ENCODE assay signal across 8 mouse cellular contexts in the genomic region with DNA sequence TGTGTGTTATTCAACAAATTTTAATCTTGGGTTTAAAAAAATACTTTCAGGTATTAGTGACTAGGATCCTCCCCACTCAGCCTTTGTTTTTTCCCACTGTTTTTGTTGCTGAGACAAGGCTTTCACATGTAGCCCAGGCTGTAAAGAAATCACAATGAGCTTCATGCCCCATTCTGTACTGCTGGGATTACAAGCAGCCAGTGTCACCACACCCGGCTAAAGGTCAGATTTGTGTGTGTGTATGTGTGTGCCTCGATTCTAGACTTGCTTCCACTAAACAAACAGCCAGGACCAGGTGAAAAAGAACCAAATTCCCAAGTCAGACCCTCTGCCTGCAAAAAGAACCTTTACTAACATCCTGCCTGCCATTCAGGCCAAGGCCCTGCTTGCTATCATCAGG. TPM values are rescaled to one million over a fixed set of nuclear protein-coding genes. Genes with fewer than 3 reads are reported as not detected.
DNase-seq lines count a peak whose midpoint lies in the region; ATAC-seq lines count a peak whose summit lies in the region.

No protein-coding gene starts in this region.

- H3K9me3 ChIP-seq in kidney, embryonic 15.5 days (replicated peaks): no peaks in the 10 kb centered on the region
- no peaks in the 10 kb centered on the region for H3K9me3 ChIP-seq in embryonic facial prominence, embryonic 12.5 days
- H3K9me3 ChIP-seq in neural tube, embryonic 13.5 days: no peaks in the 10 kb centered on the region

- WGBS in kidney, embryonic 15.5 days: 47% methylated on average over 2 of the region's 2 CpGs
- WGBS in embryonic facial prominence, embryonic 12.5 days: 63% methylated on average over 2 of the region's 2 CpGs
- 27% methylated on average over 2 of the region's 2 CpGs for WGBS in large intestine, adult 2 months
- WGBS in neural tube, embryonic 13.5 days: 60% methylated on average over 2 of the region's 2 CpGs

- no peak for ATAC-seq in kidney, embryonic 15.5 days (replicated peaks; ENCODE audit: low FRiP score)
- ATAC-seq in embryonic facial prominence, embryonic 12.5 days (ENCODE audit: insufficient number of reproducible peaks, insufficient read depth, low FRiP score, low TSS enrichment): no peak
- no peak for ATAC-seq in neural tube, embryonic 13.5 days (ENCODE audit: low read depth)

- H3K27me3 ChIP-seq in kidney, embryonic 15.5 days: no peaks in the 10 kb centered on the region
- H3K27me3 ChIP-seq in embryonic facial prominence, embryonic 12.5 days: no peaks in the 10 kb centered on the region
- H3K27me3 ChIP-seq in neural tube, embryonic 13.5 days: no peaks in the 10 kb centered on the region

- peak overlapping the region; percentile 99 for H3K9ac ChIP-seq in kidney, embryonic 15.5 days
- peak overlapping the region; percentile 98 for H3K9ac ChIP-seq in embryonic facial prominence, embryonic 12.5 days
- peak overlapping the region; percentile 98 for H3K9ac ChIP-seq in neural tube, embryonic 13.5 days

- peak overlapping the region; percentile 83 for H3K4me2 ChIP-seq in kidney, embryonic 15.5 days
- H3K4me2 ChIP-seq in embryonic facial prominence, embryonic 12.5 days (replicated peaks): peak overlapping the region; percentile 79
- peak overlapping the region; percentile 98 for H3K4me2 ChIP-seq in neural tube, embryonic 13.5 days

- peaks cover 22% of the 10 kb centered on the region for H3K36me3 ChIP-seq in kidney, embryonic 15.5 days
- H3K36me3 ChIP-seq in embryonic facial prominence, embryonic 12.5 days: peaks cover 6% of the 10 kb centered on the region; the same call in 1 of the 2 replicates
- 0 out of 2 replicates have a peak, but pooled peaks cover 5% of the 10 kb centered on the region for H3K36me3 ChIP-seq in neural tube, embryonic 13.5 days

- no peak for DNase-seq in kidney, adult 8-10 months
- DNase-seq in large intestine, adult 2 months (ENCODE audit: low read depth, low spot score): peak; percentile 53
- DNase-seq in urinary bladder, postnatal 14 days (ENCODE audit: low spot score): no peak
- no peak for DNase-seq in right cerebral cortex, postnatal 36 days (ENCODE audit: low spot score in 2 of 2)
- DNase-seq in right cerebral cortex, adult 2 months (ENCODE audit: low spot score in 2 of 2): no peak

- H3K4me1 ChIP-seq in kidney, embryonic 15.5 days: peaks cover 21% of the 10 kb centered on the region
- H3K4me1 ChIP-seq in embryonic facial prominence, embryonic 12.5 days: peaks cover 17% of the 10 kb centered on the region
- peaks cover 32% of the 10 kb centered on the region for H3K4me1 ChIP-seq in neural tube, embryonic 13.5 days (replicated peaks)

- H3K4me3 ChIP-seq in kidney, embryonic 15.5 days (replicated peaks): peak overlapping the region; percentile 85
- peak overlapping the region; percentile 98 for H3K4me3 ChIP-seq in embryonic facial prominence, embryonic 12.5 days
- peak overlapping the region; percentile 99 for H3K4me3 ChIP-seq in neural tube, embryonic 13.5 days

- no peak overlapping the region for H3K27ac ChIP-seq in kidney, embryonic 15.5 days
- no peak overlapping the region for H3K27ac ChIP-seq in embryonic facial prominence, embryonic 12.5 days
- no peak overlapping the region for H3K27ac ChIP-seq in neural tube, embryonic 13.5 days (replicated peaks)

RNA-seq across cellular contexts. Expression of gene Cnot1, which starts 1.8 kb away (rescaled TPM):
- polyA plus RNA-seq in kidney, embryonic 15.5 days (2015; fragmentation: Nextera tagmentation; extraction: Ambion mirVana): 64.0 and 76.2 TPM in 2 replicates
- 83.9 and 91.4 TPM in 2 replicates for polyA plus RNA-seq in embryonic facial prominence, embryonic 12.5 days (2016; fragmentation: Nextera tagmentation; extraction: Ambion mirVana)
- polyA plus RNA-seq in large intestine, adult 2 months (2012; rRNA removed): 74.6 and 112 TPM in 2 replicates
- 42.9 and 43.9 TPM in 2 replicates for polyA plus RNA-seq in neural tube, embryonic 13.5 days (2015; fragmentation: Nextera tagmentation; extraction: Ambion mirVana)

RNA-seq across cellular contexts. Expression of gene Sap18b, which starts 19.7 kb away (rescaled TPM):
- 358 and 384 TPM in 2 replicates for polyA plus RNA-seq in kidney, embryonic 15.5 days (2015; fragmentation: Nextera tagmentation; extraction: Ambion mirVana)
- polyA plus RNA-seq in embryonic facial prominence, embryonic 12.5 days (2016; fragmentation: Nextera tagmentation; extraction: Ambion mirVana): 368 and 387 TPM in 2 replicates
- 47.0 and 51.7 TPM in 2 replicates for polyA plus RNA-seq in large intestine, adult 2 months (2012; rRNA removed)
- 284 and 330 TPM in 2 replicates for polyA plus RNA-seq in neural tube, embryonic 13.5 days (2015; fragmentation: Nextera tagmentation; extraction: Ambion mirVana)

RNA-seq across cellular contexts. Expression of gene Slc38a7, which starts 47.9 kb away (rescaled TPM):
- 14.6 and 16.4 TPM in 2 replicates for polyA plus RNA-seq in kidney, embryonic 15.5 days (2015; fragmentation: Nextera tagmentation; extraction: Ambion mirVana)
- 15.9 and 16.7 TPM in 2 replicates for polyA plus RNA-seq in embryonic facial prominence, embryonic 12.5 days (2016; fragmentation: Nextera tagmentation; extraction: Ambion mirVana)
- polyA plus RNA-seq in large intestine, adult 2 months (2012; rRNA removed): 13.3 and 16.3 TPM in 2 replicates
- polyA plus RNA-seq in neural tube, embryonic 13.5 days (2015; fragmentation: Nextera tagmentation; extraction: Ambion mirVana): 22.0 and 22.5 TPM in 2 replicates
